Mouse (Mus musculus): ENCODE measurements around the gene Smu1. TPM values are rescaled to one million over a fixed set of nuclear protein-coding genes. Genes with fewer than 3 reads are reported as not detected.

Gene Smu1
- polyA plus RNA-seq, 1 experiment from 2014 or later = 100 TPM

- Histone ChIP-seq H3K27me3 (ENCODE audit: control insufficient read depth, insufficient read depth, low read length) (no peaks in the 10 kb centered on the region), H3K36me3 (ENCODE audit: control insufficient read depth, insufficient read depth, low read length) (peaks cover 32% of the 10 kb centered on the region), H3K27ac (replicated peaks in 1 of 2; ENCODE audit: control insufficient read depth in 1 of 2, insufficient read depth in 1 of 2, low read depth in 2 of 2, low read length in 2 of 2) (peak within 1 kb of the TSS; percentile 96 to 99), H3K9ac (ENCODE audit: low read length) (peak within 1 kb of the TSS; percentile 92), H3K4me3 (ENCODE audit: control insufficient read depth in 1 of 2, insufficient read depth in 1 of 2, low read depth in 1 of 2, low read length in 2 of 2) (peak within 1 kb of the TSS; percentile 63 to 98), H3K4me2 (ENCODE audit: low read length) (peak within 1 kb of the TSS; percentile 89), H3K9me3 (ENCODE audit: control insufficient read depth, low read length) (no peaks in the 10 kb centered on the region), H3K4me1 (ENCODE audit: control insufficient read depth in 2 of 2, insufficient read depth in 2 of 2, low read length in 2 of 2) (peaks cover 5 to 22% of the 10 kb centered on the region in 2 experiments)
- under 1% methylated on average over 54 of the region's 54 CpGs for WGBS
- peak; percentile 89 for ATAC-seq (ENCODE audit: insufficient number of reproducible peaks, insufficient read depth, low FRiP score, low read depth)
Observed at GRCm38 (mm10) chr4:40722011-40722666, 35.6 kb downstream of the Smu1 start, which contains the start of gene Dnaja1. Gene Dnaja1, plus strand, starts transcription at chr4:40722150.

GRCm38 (mm10) chr4:40720910-40721309 lies 36.8 kb downstream of the Smu1 start:
- H3K9me3 ChIP-seq (ENCODE audit: control insufficient read depth, low read length) = no peaks in the 10 kb centered on the region
- peak overlapping the region in 1 of 2 experiments; percentile 99; a peak in 2 of 4 replicates for H3K27ac ChIP-seq (replicated peaks in 1 of 2; ENCODE audit: control insufficient read depth in 1 of 2, insufficient read depth in 1 of 2, low read depth in 2 of 2, low read length in 2 of 2)
- peak overlapping the region; percentile 92; the same call in 1 of the 2 replicates for H3K9ac ChIP-seq (ENCODE audit: low read length)
- H3K4me3 ChIP-seq (ENCODE audit: control insufficient read depth in 1 of 2, insufficient read depth in 1 of 2, low read depth in 1 of 2, low read length in 2 of 2) = no peak overlapping the region
- peaks cover 19% of the 10 kb centered on the region for H3K36me3 ChIP-seq (ENCODE audit: control insufficient read depth, insufficient read depth, low read length)
- no peaks in the 10 kb centered on the region for H3K27me3 ChIP-seq (ENCODE audit: control insufficient read depth, insufficient read depth, low read length)
- H3K4me1 ChIP-seq (ENCODE audit: control insufficient read depth in 2 of 2, insufficient read depth in 2 of 2, low read length in 2 of 2) = peaks cover 5 to 22% of the 10 kb centered on the region in 2 experiments
- ATAC-seq (ENCODE audit: insufficient number of reproducible peaks, insufficient read depth, low FRiP score, low read depth) = no peak
- H3K4me2 ChIP-seq (ENCODE audit: low read length) = peak overlapping the region; percentile 89
- WGBS = 92% methylated on average over 8 of the region's 8 CpGs

GRCm38 (mm10) chr4:40717141-40717540 lies 40.6 kb downstream of the Smu1 start:
- H3K27me3 ChIP-seq (ENCODE audit: control insufficient read depth, insufficient read depth, low read length) = no peaks in the 10 kb centered on the region
- no peak overlapping the region for H3K27ac ChIP-seq (replicated peaks in 1 of 2; ENCODE audit: control insufficient read depth in 1 of 2, insufficient read depth in 1 of 2, low read depth in 2 of 2, low read length in 2 of 2)
- H3K9ac ChIP-seq (ENCODE audit: low read length) = no peak overlapping the region
- no peak overlapping the region for H3K4me2 ChIP-seq (ENCODE audit: low read length)
- H3K4me3 ChIP-seq (ENCODE audit: control insufficient read depth in 1 of 2, insufficient read depth in 1 of 2, low read depth in 1 of 2, low read length in 2 of 2) = no peak overlapping the region
- H3K4me1 ChIP-seq (ENCODE audit: control insufficient read depth in 2 of 2, insufficient read depth in 2 of 2, low read length in 2 of 2) = peaks cover 5% of the 10 kb centered on the region in 2 experiments
- 87% methylated on average over 3 of the region's 3 CpGs for WGBS
- no peaks in the 10 kb centered on the region for H3K36me3 ChIP-seq (ENCODE audit: control insufficient read depth, insufficient read depth, low read length)
- ATAC-seq (ENCODE audit: insufficient number of reproducible peaks, insufficient read depth, low FRiP score, low read depth) = no peak
- H3K9me3 ChIP-seq (ENCODE audit: control insufficient read depth, low read length) = no peaks in the 10 kb centered on the region

GRCm38 (mm10) chr4:40703710-40704275 lies 53.9 kb downstream of the Smu1 start:
- Histone ChIP-seq H3K9me3 (ENCODE audit: control insufficient read depth, low read length) (no peaks in the 10 kb centered on the region), H3K4me2 (ENCODE audit: low read length) (peak overlapping the region; percentile 77), H3K27me3 (ENCODE audit: control insufficient read depth, insufficient read depth, low read length) (no peaks in the 10 kb centered on the region), H3K9ac (ENCODE audit: low read length) (peak overlapping the region; percentile 80), H3K36me3 (ENCODE audit: control insufficient read depth, insufficient read depth, low read length) (no peaks in the 10 kb centered on the region), H3K4me3 (ENCODE audit: control insufficient read depth in 1 of 2, insufficient read depth in 1 of 2, low read depth in 1 of 2, low read length in 2 of 2) (peak overlapping the region; percentile 69 to 99; a peak in 3 of 4 replicates), H3K4me1 (ENCODE audit: control insufficient read depth in 2 of 2, insufficient read depth in 2 of 2, low read length in 2 of 2) (peaks cover 9 to 20% of the 10 kb centered on the region in 2 experiments), H3K27ac (replicated peaks in 1 of 2; ENCODE audit: control insufficient read depth in 1 of 2, insufficient read depth in 1 of 2, low read depth in 2 of 2, low read length in 2 of 2) (peak overlapping the region in 1 of 2 experiments; percentile 97; a peak in 2 of 4 replicates)
- WGBS = 36% methylated on average over 9 of the region's 9 CpGs
- ATAC-seq (ENCODE audit: insufficient number of reproducible peaks, insufficient read depth, low FRiP score, low read depth) = no peak

GRCm38 (mm10) chr4:40702797-40703709 lies 54.7 kb downstream of the Smu1 start, which contains the start of gene Aptx:
Gene Aptx, minus strand, starts transcription at chr4:40703194.
- H3K9me3 ChIP-seq (ENCODE audit: control insufficient read depth, low read length) = no peaks in the 10 kb centered on the region
- WGBS = under 1% methylated on average over 42 of the region's 42 CpGs

GRCm38 (mm10) chr4:40701796-40702195 lies 55.9 kb downstream of the Smu1 start:
- H3K27me3 ChIP-seq (ENCODE audit: control insufficient read depth, insufficient read depth, low read length) = no peaks in the 10 kb centered on the region
- peaks cover 1% of the 10 kb centered on the region; the same call in 1 of the 2 replicates for H3K36me3 ChIP-seq (ENCODE audit: control insufficient read depth, insufficient read depth, low read length)
- peak overlapping the region in 1 of 2 experiments; percentile 97; a peak in 1 of 4 replicates for H3K27ac ChIP-seq (replicated peaks in 1 of 2; ENCODE audit: control insufficient read depth in 1 of 2, insufficient read depth in 1 of 2, low read depth in 2 of 2, low read length in 2 of 2)
- peak overlapping the region; percentile 88 for H3K4me2 ChIP-seq (ENCODE audit: low read length)
- H3K4me3 ChIP-seq (ENCODE audit: control insufficient read depth in 1 of 2, insufficient read depth in 1 of 2, low read depth in 1 of 2, low read length in 2 of 2) = peak overlapping the region in 1 of 2 experiments; percentile 69; a peak in 2 of 4 replicates
- H3K9ac ChIP-seq (ENCODE audit: low read length) = peak overlapping the region; percentile 80; the same call in 1 of the 2 replicates
- H3K4me1 ChIP-seq (ENCODE audit: control insufficient read depth in 2 of 2, insufficient read depth in 2 of 2, low read length in 2 of 2) = peaks cover 9 to 20% of the 10 kb centered on the region in 2 experiments
- 84% methylated on average over 3 of the region's 3 CpGs for WGBS
- H3K9me3 ChIP-seq (ENCODE audit: control insufficient read depth, low read length) = no peaks in the 10 kb centered on the region
- no peak for ATAC-seq (ENCODE audit: insufficient number of reproducible peaks, insufficient read depth, low FRiP score, low read depth)

More at GRCm38 (mm10) chr4:40702797-40703709, 54.7 kb downstream of the Smu1 start, which contains the start of gene Aptx:
- peak within 1 kb of the TSS; percentile 88 for H3K4me2 ChIP-seq (ENCODE audit: low read length)
- H3K4me1 ChIP-seq (ENCODE audit: control insufficient read depth in 2 of 2, insufficient read depth in 2 of 2, low read length in 2 of 2) = peaks cover 9 to 20% of the 10 kb centered on the region in 2 experiments
- peak within 1 kb of the TSS; percentile 80 for H3K9ac ChIP-seq (ENCODE audit: low read length)
- H3K36me3 ChIP-seq (ENCODE audit: control insufficient read depth, insufficient read depth, low read length) = no peaks in the 10 kb centered on the region
- peak; percentile 92 for ATAC-seq (ENCODE audit: insufficient number of reproducible peaks, insufficient read depth, low FRiP score, low read depth)
- peak within 1 kb of the TSS; percentile 69 to 99 for H3K4me3 ChIP-seq (ENCODE audit: control insufficient read depth in 1 of 2, insufficient read depth in 1 of 2, low read depth in 1 of 2, low read length in 2 of 2)
- no peaks in the 10 kb centered on the region for H3K27me3 ChIP-seq (ENCODE audit: control insufficient read depth, insufficient read depth, low read length)
- peak within 1 kb of the TSS; percentile 97 to 100 for H3K27ac ChIP-seq (replicated peaks in 1 of 2; ENCODE audit: control insufficient read depth in 1 of 2, insufficient read depth in 1 of 2, low read depth in 2 of 2, low read length in 2 of 2)

- no peak for ATAC-seq (ENCODE audit: insufficient number of reproducible peaks, insufficient read depth, low FRiP score, low read depth)
- Histone ChIP-seq H3K9me3 (ENCODE audit: control insufficient read depth, low read length) (no peaks in the 10 kb centered on the region), H3K27me3 (ENCODE audit: control insufficient read depth, insufficient read depth, low read length) (no peaks in the 10 kb centered on the region), H3K9ac (ENCODE audit: low read length) (no peak overlapping the region), H3K4me1 (ENCODE audit: control insufficient read depth in 2 of 2, insufficient read depth in 2 of 2, low read length in 2 of 2) (peaks cover 7 to 15% of the 10 kb centered on the region in 2 experiments), H3K36me3 (ENCODE audit: control insufficient read depth, insufficient read depth, low read length) (peaks cover 15% of the 10 kb centered on the region), H3K27ac (replicated peaks in 1 of 2; ENCODE audit: control insufficient read depth in 1 of 2, insufficient read depth in 1 of 2, low read depth in 2 of 2, low read length in 2 of 2) (no peak overlapping the region), H3K4me3 (ENCODE audit: control insufficient read depth in 1 of 2, insufficient read depth in 1 of 2, low read depth in 1 of 2, low read length in 2 of 2) (no peak overlapping the region), H3K4me2 (ENCODE audit: low read length) (no peak overlapping the region)
- 74% methylated on average over 8 of the region's 8 CpGs for WGBS
Observed at GRCm38 (mm10) chr4:40700216-40700615, 57.5 kb downstream of the Smu1 start.
